Mouse (Mus musculus) midbrain, embryonic 12.5 days (tissue): Measurements from ENCODE around the gene Slc25a5. TPM values are rescaled to one million over a fixed set of nuclear protein-coding genes. Genes with fewer than 3 reads are reported as not detected.
A peak's percentile ranks its signal among the peaks of the same experiment; 100 is the strongest.

ENCODE experiments used
- ATAC-seq: fragments of 200-750 bp; cut with Nextera tagmentation; 2 replicates; pipeline ENCODE4 v1.8.0; 2017; ENCODE audit warnings: low read depth, moderate TSS enrichment, moderate library complexity; ENCODE audit not compliant: low FRiP score
- H3K27ac ChIP-seq: fragments of 300-500 bp; sonication (generic); replicated peaks from 2 replicates; pipeline ENCODE4 v1.5.1; 2016; ENCODE audit warnings: mild to moderate bottlenecking
- H3K27me3 ChIP-seq: fragments of 300-500 bp; sonication (generic); 2 replicates; pipeline ENCODE4 v1.6.1; 2016; ENCODE audit warnings: mild to moderate bottlenecking
- H3K36me3 ChIP-seq: fragments of 300-500 bp; sonication (generic); 2 replicates; pipeline ENCODE4 v1.6.1; 2016
- H3K4me1 ChIP-seq: fragments of 300-500 bp; sonication (generic); 2 replicates; pipeline ENCODE4 v1.6.1; 2016
- H3K4me2 ChIP-seq: fragments of 300-500 bp; sonication (generic); replicated peaks from 2 replicates; pipeline ENCODE4 v1.6.1; 2016; ENCODE audit warnings: mild to moderate bottlenecking, moderate library complexity
- H3K4me3 ChIP-seq: fragments of 300-500 bp; sonication (generic); 2 replicates; pipeline ENCODE4 v1.5.1; 2016; ENCODE audit warnings: mild to moderate bottlenecking
- H3K9ac ChIP-seq: fragments of 300-500 bp; sonication (generic); replicated peaks from 2 replicates; pipeline ENCODE4 v1.6.1; 2016; ENCODE audit warnings: mild to moderate bottlenecking, moderate library complexity
- H3K9me3 ChIP-seq: fragments of 300-500 bp; sonication (generic); 2 replicates; pipeline ENCODE4 v1.6.1; 2016; ENCODE audit warnings: mild to moderate bottlenecking
- WGBS: fragments of 180-500 bp; shearing (Covaris S2); methylation state at CpG from one replicate; pipeline ENCODE4 v1.1.7; 2016; 5-methylcytosine and 5-hydroxymethylcytosine counted together
- polyA plus RNA-seq: library from polyadenylated mRNA; unstranded; fragments of >200 nt; fragmentation: Nextera tagmentation; extraction: Ambion mirVana; gene quantifications from 2 replicates; pipeline ENCODE4 v1.2.1, GENCODE M21; 2016

Slc25a5 gene
- 569 and 644 TPM in 2 replicates for polyA plus RNA-seq

DNA sequence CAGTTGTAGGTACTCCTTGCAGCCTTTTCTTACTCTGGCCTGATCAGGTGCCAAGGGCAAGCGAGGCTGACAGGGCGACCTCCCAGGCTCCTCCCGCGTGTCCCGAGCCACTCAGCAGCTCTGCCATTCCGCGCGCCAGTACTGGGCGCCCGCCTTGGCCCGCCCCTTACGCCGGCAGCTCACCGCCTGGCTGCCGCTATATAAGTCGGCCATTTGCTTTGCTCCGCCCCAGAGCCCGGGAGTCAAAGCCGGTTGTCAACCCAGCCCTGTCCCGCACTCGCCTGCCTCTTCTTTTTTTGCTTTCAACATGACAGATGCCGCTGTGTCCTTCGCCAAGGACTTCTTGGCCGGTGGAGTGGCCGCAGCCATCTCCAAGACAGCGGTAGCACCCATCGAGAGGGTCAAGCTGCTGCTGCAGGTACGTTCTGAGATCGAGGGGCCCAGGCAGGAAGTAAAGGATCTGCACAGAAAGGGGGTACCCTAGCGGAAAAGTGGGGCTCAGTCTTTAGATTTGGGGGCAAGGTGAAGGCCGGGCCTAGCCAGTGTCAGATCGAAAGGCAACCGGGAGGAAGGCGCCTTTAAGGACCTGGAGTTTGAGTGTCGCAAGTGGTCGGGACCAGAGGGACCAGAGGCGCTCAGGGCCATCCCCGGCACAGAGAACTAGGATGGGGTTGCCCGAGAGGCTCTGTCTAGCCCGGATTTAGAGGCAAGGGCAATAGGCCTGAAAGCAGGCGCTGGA lies at the start of gene Slc25a5:
Gene Slc25a5 (plus strand): TSS at position 228 of the 739 bp plus-strand sequence.
- peak within 1 kb of the TSS; percentile 54 for H3K4me2 ChIP-seq
- no peaks in the 10 kb centered on the region for H3K9me3 ChIP-seq
- WGBS: 23% methylated on average over 41 of the region's 41 CpGs
- H3K4me3 ChIP-seq: peak within 1 kb of the TSS; percentile 59
- 0 out of 2 replicates have a peak, but pooled peaks cover 5% of the 10 kb centered on the region for H3K4me1 ChIP-seq
- peak within 1 kb of the TSS; percentile 76 for H3K9ac ChIP-seq
- H3K36me3 ChIP-seq: peaks cover 10% of the 10 kb centered on the region
- ATAC-seq: peak; percentile 94
- H3K27ac ChIP-seq: peak within 1 kb of the TSS; percentile 86
- H3K27me3 ChIP-seq: no peaks in the 10 kb centered on the region

DNA sequence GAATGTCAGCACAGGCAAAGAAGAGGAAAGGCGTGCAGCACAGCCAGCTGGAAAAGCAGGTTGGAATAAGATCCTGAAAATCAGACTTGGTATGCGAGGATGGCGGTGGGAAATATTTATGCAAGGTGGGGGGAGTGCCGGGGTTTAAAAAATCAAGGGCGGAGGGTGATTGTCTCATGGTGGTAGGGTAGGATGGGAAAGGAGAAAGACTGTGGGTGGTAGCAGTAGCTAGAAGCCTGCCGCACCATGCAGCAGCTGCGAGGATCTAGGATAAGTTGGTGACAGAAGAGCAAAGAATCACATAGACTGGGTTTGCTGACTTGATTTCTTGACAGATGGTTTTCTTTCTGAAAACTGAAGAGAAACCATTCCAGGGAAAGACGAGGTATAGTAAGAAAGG lies 48.7 kb upstream of the Slc25a5 start:
- Histone ChIP-seq H3K9ac (no peak overlapping the region), H3K27ac (no peak overlapping the region), H3K27me3 (no peaks in the 10 kb centered on the region), H3K4me2 (no peak overlapping the region), H3K36me3 (no peaks in the 10 kb centered on the region), H3K4me3 (no peak overlapping the region), H3K4me1 (no peaks in the 10 kb centered on the region), H3K9me3 (no peaks in the 10 kb centered on the region)
- no peak for ATAC-seq
- 82% methylated on average over 8 of the region's 8 CpGs for WGBS

DNA sequence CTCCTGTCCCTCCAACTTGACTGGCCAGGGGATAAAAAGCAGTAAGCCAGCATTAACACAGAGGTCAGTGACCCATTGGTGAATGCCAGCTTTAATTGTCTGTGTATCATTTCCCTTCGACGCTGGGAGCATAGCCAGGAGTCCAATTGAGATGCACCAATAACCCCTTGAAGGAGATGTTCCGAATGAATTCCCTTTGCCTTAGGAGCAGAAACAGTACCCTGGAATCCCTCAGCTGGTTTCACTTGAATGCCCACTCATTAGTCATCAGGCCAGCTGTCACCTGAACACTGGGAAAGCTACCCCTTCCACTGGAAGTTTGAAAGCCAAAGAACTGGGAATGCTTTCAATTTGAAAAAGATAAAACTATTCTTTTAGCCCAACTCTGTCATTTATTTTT lies 46.9 kb upstream of the Slc25a5 start:
- Histone ChIP-seq H3K4me2 (no peak overlapping the region), H3K27ac (no peak overlapping the region), H3K9ac (no peak overlapping the region), H3K4me3 (no peak overlapping the region), H3K4me1 (no peaks in the 10 kb centered on the region), H3K27me3 (no peaks in the 10 kb centered on the region), H3K9me3 (no peaks in the 10 kb centered on the region), H3K36me3 (no peaks in the 10 kb centered on the region)
- WGBS: 52% methylated on average over 3 of the region's 3 CpGs
- no peak for ATAC-seq

DNA sequence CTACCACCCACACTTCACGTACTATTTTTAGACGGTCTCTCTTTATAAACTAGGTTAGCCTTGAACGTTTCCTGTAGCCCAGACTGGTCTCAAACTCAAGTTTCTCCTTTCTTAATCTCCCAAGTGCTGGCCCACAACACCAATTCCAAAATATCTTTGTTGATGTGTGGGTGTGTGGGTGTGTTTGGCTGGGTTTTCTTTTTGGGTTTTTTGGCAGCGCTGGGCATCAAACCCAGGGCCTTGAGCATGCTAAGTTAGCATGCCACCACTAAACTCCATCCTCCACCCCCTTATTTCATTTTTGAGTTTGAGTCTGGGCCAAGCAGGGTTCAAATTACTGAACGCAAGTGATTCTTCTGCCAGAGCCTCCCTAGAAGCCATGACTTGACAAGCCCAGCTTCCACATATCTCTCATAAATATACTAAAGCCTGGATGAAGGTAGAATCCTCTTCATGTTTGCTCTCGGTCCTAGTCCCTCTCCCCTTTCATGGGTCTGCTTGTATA lies 46.1 kb upstream of the Slc25a5 start:
- Histone ChIP-seq H3K4me1 (no peaks in the 10 kb centered on the region), H3K27ac (no peak overlapping the region), H3K27me3 (no peaks in the 10 kb centered on the region), H3K9ac (no peak overlapping the region), H3K36me3 (no peaks in the 10 kb centered on the region), H3K4me2 (no peak overlapping the region), H3K4me3 (no peak overlapping the region), H3K9me3 (no peaks in the 10 kb centered on the region)
- 82% methylated on average over 6 of the region's 6 CpGs for WGBS
- no peak for ATAC-seq

DNA sequence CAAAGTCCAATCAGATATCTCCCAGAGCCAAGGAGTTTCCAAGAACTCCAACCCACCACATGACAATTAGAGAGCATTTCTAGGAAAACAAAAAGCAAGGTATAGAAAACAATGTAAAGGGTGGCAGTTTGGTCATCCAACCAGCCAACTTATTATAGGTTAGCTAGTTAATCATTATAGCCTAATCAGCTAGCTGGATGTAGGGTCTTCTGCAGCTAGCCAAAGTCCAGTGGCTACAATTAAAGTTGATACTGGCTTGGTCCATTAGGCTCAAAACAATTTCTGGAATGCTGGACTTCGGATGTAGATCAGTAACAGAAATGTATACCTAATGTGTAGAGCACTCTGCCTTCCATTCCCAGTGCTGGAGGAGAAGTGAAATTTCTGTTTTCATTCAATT lies 44.9 kb upstream of the Slc25a5 start:
- no peak overlapping the region for H3K4me3 ChIP-seq
- H3K4me2 ChIP-seq: no peak overlapping the region
- no peaks in the 10 kb centered on the region for H3K4me1 ChIP-seq
- no peaks in the 10 kb centered on the region for H3K9me3 ChIP-seq
- no peak for ATAC-seq
- no peak overlapping the region for H3K27ac ChIP-seq
- H3K9ac ChIP-seq: no peak overlapping the region
- no peaks in the 10 kb centered on the region for H3K36me3 ChIP-seq
- 89% methylated on average over 1 of the region's 1 CpGs for WGBS
- no peaks in the 10 kb centered on the region for H3K27me3 ChIP-seq

DNA sequence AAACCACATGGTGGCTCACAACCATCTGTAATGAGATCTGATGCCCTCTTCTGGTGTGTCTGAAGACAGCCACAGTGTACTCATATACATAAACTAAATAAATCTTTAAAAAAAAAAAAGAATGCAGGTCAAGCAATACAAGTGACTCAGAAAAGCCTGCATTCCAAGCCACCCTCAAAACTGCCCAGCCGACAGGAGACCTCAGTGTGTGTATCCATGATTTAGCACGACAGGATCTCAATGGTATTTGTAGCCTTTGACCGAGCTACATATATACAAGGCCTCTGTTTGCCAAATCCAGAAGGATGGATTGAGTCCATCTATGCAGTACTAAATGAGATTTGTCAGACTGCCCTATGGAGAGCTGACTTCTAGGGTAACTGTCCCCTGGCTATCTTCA lies 42.9 kb upstream of the Slc25a5 start:
- 92% methylated on average over 3 of the region's 3 CpGs for WGBS
- no peaks in the 10 kb centered on the region for H3K9me3 ChIP-seq
- H3K9ac ChIP-seq: no peak overlapping the region
- H3K27me3 ChIP-seq: no peaks in the 10 kb centered on the region
- H3K36me3 ChIP-seq: no peaks in the 10 kb centered on the region
- H3K4me3 ChIP-seq: no peak overlapping the region
- ATAC-seq: no peak
- no peaks in the 10 kb centered on the region for H3K4me1 ChIP-seq
- H3K27ac ChIP-seq: no peak overlapping the region
- H3K4me2 ChIP-seq: no peak overlapping the region

DNA sequence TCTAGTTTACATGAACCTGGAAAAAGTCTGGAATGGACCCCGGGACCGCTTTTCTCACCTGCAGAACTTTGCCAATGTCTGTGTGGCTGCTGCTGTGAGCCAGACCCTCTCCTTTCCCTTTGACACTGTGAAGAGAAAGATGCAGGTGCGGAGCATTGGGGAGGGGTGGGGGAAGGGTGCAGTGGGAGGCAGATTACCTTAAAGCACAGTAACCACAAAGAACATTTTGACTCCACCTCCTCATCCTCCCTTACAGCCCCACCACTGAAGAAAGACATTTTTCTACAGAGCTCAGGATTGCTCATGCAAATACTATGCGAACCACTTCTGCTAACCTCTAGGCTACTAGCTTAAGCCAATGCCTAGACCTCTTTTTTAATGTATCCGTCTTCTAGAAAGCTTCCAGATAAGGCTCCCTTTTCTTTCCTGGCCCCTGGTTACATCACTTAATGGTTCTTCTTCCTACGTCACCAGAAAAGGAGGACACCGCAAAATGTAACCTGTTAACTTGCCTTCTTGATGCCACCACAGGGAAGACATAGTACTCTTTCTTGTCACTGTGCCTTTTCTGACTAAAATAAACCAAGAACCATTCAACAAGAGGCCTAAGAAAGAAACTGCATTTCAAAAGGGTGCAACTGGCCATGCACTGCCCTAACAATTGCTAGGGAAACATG lies 37.5 kb upstream of the Slc25a5 start:
- Histone ChIP-seq H3K27ac (no peak overlapping the region), H3K9me3 (no peaks in the 10 kb centered on the region), H3K27me3 (no peaks in the 10 kb centered on the region), H3K4me2 (no peak overlapping the region), H3K4me1 (peaks cover 12% of the 10 kb centered on the region; the same call in 1 of the 2 replicates), H3K4me3 (no peak overlapping the region), H3K9ac (no peak overlapping the region), H3K36me3 (no peaks in the 10 kb centered on the region)
- no peak for ATAC-seq
- WGBS: 77% methylated on average over 7 of the region's 7 CpGs

DNA sequence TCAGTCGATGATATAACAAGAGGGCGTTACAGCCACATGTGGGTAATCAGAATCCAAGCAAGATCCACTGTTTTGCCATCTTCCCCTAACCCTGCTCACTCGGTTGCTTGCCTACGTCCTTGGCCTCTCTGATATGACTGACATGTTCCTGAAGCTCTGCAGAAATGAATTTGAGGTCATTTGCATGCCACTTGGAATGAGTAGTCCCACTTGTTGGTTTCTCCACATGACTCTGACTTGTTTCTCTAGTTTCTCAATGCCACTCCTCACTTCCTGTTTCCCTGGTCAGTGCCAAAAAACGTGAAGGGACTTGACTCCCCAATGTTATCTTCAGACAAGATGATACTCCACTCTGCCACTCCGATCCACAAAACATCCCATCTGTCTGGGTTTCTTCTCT lies 36.9 kb upstream of the Slc25a5 start:
- WGBS: 65% methylated on average over 6 of the region's 6 CpGs

DNA sequence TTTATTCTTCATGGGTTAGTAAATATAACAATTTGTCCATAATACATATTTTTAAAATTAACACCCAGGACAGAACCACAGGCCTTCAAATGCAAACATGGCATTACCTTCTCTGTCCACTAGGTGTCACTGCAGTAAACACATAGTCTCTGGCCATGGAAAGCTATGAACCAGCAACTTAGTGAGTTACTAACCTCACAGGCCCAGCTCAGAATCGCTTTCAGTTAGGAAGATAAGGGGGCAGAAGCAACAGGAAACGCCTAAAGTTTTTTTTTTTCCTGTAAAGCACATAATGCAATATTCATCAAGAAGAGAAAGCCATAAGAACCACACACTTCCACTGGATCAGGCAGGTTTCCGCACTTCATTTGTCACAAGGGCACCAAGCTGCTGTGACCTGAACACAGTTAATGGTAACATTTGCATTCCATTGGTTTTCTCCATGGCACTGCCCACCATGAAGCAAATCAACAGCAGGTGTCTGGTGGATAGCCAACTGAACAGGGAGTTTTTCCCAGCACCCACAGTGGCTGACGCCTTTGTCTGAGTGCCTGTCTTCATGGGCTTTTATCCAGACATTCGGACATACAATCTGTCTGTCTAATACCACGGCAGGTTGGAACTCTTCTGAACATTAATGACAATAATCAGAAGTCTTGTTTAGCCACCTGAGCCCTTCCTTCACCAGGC lies 34.4 kb upstream of the Slc25a5 start:
- ATAC-seq: no peak; the same call in 1 of the 2 replicates
- WGBS: 37% methylated on average over 6 of the region's 6 CpGs
- no peaks in the 10 kb centered on the region for H3K36me3 ChIP-seq
- peak overlapping the region; percentile 79 for H3K27ac ChIP-seq
- H3K4me3 ChIP-seq: no peak overlapping the region
- no peak overlapping the region for H3K9ac ChIP-seq
- H3K9me3 ChIP-seq: no peaks in the 10 kb centered on the region
- H3K4me1 ChIP-seq: peaks cover 15% of the 10 kb centered on the region; the same call in 1 of the 2 replicates
- no peaks in the 10 kb centered on the region for H3K27me3 ChIP-seq
- peak overlapping the region; percentile 25; the same call in 1 of the 2 replicates for H3K4me2 ChIP-seq

More for the DNA sequence above, 36.9 kb upstream of the Slc25a5 start:
- no peak for ATAC-seq
- Histone ChIP-seq H3K27ac (no peak overlapping the region), H3K9ac (no peak overlapping the region), H3K4me3 (no peak overlapping the region), H3K9me3 (no peaks in the 10 kb centered on the region), H3K4me1 (peaks cover 12% of the 10 kb centered on the region; the same call in 1 of the 2 replicates), H3K36me3 (no peaks in the 10 kb centered on the region), H3K4me2 (no peak overlapping the region), H3K27me3 (no peaks in the 10 kb centered on the region)

DNA sequence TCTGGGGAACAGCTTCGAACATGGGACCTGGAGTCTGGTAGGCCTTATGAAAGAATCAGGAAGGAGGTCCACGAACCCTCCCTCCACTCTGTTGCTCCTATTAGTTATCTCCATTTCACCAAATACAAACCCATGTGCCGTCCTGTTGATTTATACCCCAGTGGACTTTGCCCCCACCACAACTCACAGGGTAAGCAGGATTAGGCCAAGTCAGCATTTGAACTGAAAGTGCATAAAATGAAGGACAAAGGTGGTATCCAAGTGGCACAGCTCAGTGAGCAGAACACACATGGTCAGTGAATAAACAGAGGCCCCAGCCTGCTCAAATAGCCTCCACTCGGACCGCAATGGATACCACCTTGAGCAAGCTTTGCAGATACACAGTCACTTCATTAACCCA lies 33.2 kb upstream of the Slc25a5 start:
- H3K27ac ChIP-seq: peak overlapping the region; percentile 87
- no peaks in the 10 kb centered on the region for H3K27me3 ChIP-seq
- H3K4me2 ChIP-seq: peak overlapping the region; percentile 28
- no peak overlapping the region for H3K9ac ChIP-seq
- H3K4me1 ChIP-seq: peaks cover 15% of the 10 kb centered on the region; the same call in 1 of the 2 replicates
- no peak for ATAC-seq
- no peak overlapping the region for H3K4me3 ChIP-seq
- WGBS: 63% methylated on average over 5 of the region's 5 CpGs
- H3K36me3 ChIP-seq: no peaks in the 10 kb centered on the region
- H3K9me3 ChIP-seq: no peaks in the 10 kb centered on the region

DNA sequence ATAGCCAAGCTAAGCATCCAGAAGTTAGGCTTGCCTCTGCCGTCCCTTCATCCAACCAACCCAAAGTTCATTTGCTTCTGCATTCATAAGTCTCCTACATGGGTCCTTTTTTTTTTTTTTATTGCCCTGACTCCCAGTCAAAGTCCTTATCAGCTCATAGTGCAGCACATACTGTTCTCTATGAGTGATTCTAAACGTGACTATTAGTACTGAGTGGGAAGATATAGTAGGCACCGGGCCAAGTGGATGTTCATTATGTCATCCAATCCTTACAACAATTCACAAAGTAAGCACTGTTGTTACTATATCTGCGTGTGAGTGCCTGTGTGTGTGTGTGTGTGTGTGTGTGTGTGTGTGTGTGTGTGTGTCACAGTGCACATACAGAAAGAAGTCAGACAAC lies 32.6 kb upstream of the Slc25a5 start:
- Histone ChIP-seq H3K9ac (no peak overlapping the region), H3K36me3 (no peaks in the 10 kb centered on the region), H3K27ac (peak overlapping the region; percentile 87), H3K9me3 (no peaks in the 10 kb centered on the region), H3K4me1 (peaks cover 15% of the 10 kb centered on the region; the same call in 1 of the 2 replicates), H3K4me3 (0 out of 2 replicates have a peak overlapping the region, but pooled peaks have one; percentile 9), H3K27me3 (no peaks in the 10 kb centered on the region), H3K4me2 (peak overlapping the region; percentile 29)
- WGBS: 47% methylated on average over 4 of the region's 4 CpGs
- peak; percentile 18; the same call in 1 of the 2 replicates for ATAC-seq
